Mouse (Mus musculus) stomach, embryonic 14.5 days (tissue): ENCODE measurements around the gene Taz. TPM values are rescaled to one million over a fixed set of nuclear protein-coding genes. Genes with fewer than 3 reads are reported as not detected.
A peak's percentile ranks its signal among the peaks of the same experiment; 100 is the strongest.

ENCODE experiments used
- ATAC-seq: fragments of 200-750 bp; cut with Nextera tagmentation; 2 replicates; pipeline ENCODE4 v1.8.0; 2017; ENCODE audit warnings: low read depth, moderate TSS enrichment; ENCODE audit not compliant: insufficient number of reproducible peaks, insufficient read depth, low FRiP score
- H3K27ac ChIP-seq: fragments of 300-500 bp; sonication (generic); 2 replicates; pipeline ENCODE4 v1.5.1; 2014; ENCODE audit warnings: mild to moderate bottlenecking, low read length, moderate library complexity, mixed read lengths
- H3K27me3 ChIP-seq: fragments of 300-500 bp; sonication (generic); 2 replicates; pipeline ENCODE4 v1.6.1; 2014; ENCODE audit warnings: low read length, control low read depth, mixed read lengths; ENCODE audit not compliant: control insufficient read depth, insufficient read depth
- H3K36me3 ChIP-seq: fragments of 300-500 bp; sonication (generic); 2 replicates; pipeline ENCODE4 v1.6.1; 2014; ENCODE audit warnings: mild to moderate bottlenecking, control low read depth, low read length, moderate library complexity, mixed read lengths; ENCODE audit not compliant: control insufficient read depth, insufficient read depth
- H3K4me1 ChIP-seq: fragments of 300-500 bp; sonication (generic); 2 replicates; pipeline ENCODE4 v1.6.1; 2014; ENCODE audit warnings: low read length, control low read depth, mixed read lengths; ENCODE audit not compliant: control insufficient read depth, insufficient read depth
- H3K4me2 ChIP-seq: fragments of 300-500 bp; sonication (generic); replicated peaks from 2 replicates; pipeline ENCODE4 v1.6.1; 2014; ENCODE audit warnings: low read depth, low read length, control low read depth
- H3K4me3 ChIP-seq: fragments of 300-500 bp; sonication (generic); 2 replicates; pipeline ENCODE4 v1.5.1; 2014; ENCODE audit warnings: low read depth, low read length, control low read depth
- H3K9ac ChIP-seq: fragments of 300-500 bp; sonication (generic); replicated peaks from 2 replicates; pipeline ENCODE4 v1.6.1; 2014; ENCODE audit warnings: low read depth, mild to moderate bottlenecking, control low read depth, low read length, moderate library complexity, mixed read lengths
- H3K9me3 ChIP-seq: fragments of 300-500 bp; sonication (generic); 2 replicates; pipeline ENCODE4 v1.6.1; 2016; ENCODE audit warnings: low read depth, low read length, control low read depth; ENCODE audit not compliant: control insufficient read depth
- WGBS: fragments of 180-500 bp; shearing (Covaris S2); extraction: QIAGEN DNeasy Blood & Tissue Kit; methylation state at CpG from one replicate; pipeline ENCODE4 v1.1.7; 2014; 5-methylcytosine and 5-hydroxymethylcytosine counted together
- microRNA-seq: library from miRNA; unstranded; fragments of <30 nt; microRNA quantifications from one replicate; pipeline ENCODE4, GENCODE M21; 2016
- polyA plus RNA-seq: library from polyadenylated mRNA; unstranded; fragments of >200 nt; fragmentation: Nextera tagmentation; extraction: Ambion mirVana; gene quantifications from 2 replicates; pipeline ENCODE4 v1.2.1, GENCODE M21; 2014

Taz gene
- polyA plus RNA-seq, 1 experiment from 2014 or later, result 64.6 TPM

DNA sequence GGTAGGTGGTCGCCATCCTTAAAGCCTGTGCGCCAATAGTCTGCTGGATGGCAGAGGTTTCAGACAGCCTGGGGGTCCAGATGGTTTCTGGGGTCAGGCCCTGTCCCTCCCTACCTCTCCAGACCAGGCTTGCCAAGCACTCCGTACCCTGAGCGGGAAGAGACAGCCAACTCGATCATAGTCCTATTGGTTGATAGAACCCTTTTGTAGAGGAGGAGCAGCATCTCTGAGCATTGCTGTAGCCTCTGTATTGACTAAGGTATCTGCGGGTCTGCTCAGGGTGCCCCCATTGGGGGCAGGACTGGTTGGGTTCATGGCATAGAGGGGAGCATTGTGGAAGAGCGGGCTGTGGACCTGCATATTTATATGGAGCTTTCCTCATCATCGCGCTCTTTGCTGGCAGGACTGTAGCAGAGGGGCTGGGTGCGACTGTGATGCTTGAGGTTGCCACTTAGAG is 47.5 kb downstream of the Taz start:
- H3K27me3 ChIP-seq, result no peaks in the 10 kb centered on the region
- peak overlapping the region; percentile 63 for H3K4me2 ChIP-seq
- 0 out of 2 replicates have a peak, but pooled peaks cover 6% of the 10 kb centered on the region for H3K4me1 ChIP-seq
- no peaks in the 10 kb centered on the region; the same call in 1 of the 2 replicates for H3K36me3 ChIP-seq
- WGBS, result 20% methylated on average over 10 of the region's 10 CpGs
- H3K27ac ChIP-seq, result no peak overlapping the region
- no peaks in the 10 kb centered on the region for H3K9me3 ChIP-seq
- peak overlapping the region; percentile 42 for H3K9ac ChIP-seq
- no peak for ATAC-seq
- H3K4me3 ChIP-seq, result peak overlapping the region; percentile 47

DNA sequence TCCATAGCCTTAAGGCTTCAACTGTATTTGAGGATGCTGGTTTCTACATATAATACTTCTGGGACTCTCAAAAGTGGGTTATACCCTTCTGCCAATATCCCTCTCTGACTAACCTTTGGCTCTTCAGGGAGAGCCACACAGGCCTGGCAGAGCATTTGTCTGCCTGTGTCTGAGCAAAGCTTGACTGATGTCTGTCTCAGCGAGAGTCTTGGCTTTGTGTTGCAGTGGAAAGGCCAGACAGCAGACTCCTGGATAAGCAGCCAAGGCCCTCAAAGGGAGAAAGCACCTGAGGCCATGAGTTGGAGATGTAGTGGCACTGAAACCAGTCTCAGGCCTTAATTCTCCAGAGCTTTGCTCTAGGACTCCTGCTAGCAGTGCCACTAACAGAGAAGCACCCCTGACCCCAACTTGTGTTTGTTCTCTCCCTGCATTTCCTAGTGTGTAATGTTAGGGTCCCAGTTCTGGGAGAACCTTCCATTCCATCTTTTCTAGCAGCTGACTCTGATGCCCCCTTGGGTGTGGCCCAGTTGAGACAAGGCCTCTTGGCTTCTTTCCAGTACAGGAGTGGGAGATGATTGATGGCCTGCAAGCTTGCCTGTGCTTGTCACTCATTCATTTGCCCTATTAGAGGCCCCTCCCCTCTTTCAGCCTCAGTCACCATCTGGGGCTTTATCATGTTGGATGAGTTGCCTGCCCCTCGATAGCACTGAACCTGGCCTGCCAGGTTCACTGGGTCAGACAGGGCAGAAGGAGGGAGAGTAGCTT is 48.6 kb downstream of the Taz start:
- 0 out of 2 replicates have a peak, but pooled peaks cover 6% of the 10 kb centered on the region for H3K4me1 ChIP-seq
- peak overlapping the region; percentile 63 for H3K4me2 ChIP-seq
- ATAC-seq, result no peak
- H3K9me3 ChIP-seq, result no peaks in the 10 kb centered on the region
- no peaks in the 10 kb centered on the region for H3K27me3 ChIP-seq
- H3K9ac ChIP-seq, result no peak overlapping the region
- H3K36me3 ChIP-seq, result no peaks in the 10 kb centered on the region; the same call in 1 of the 2 replicates
- H3K27ac ChIP-seq, result no peak overlapping the region
- WGBS, result 34% methylated on average over 2 of the region's 2 CpGs
- H3K4me3 ChIP-seq, result peak overlapping the region; percentile 47

Small RNAs within 50 kb of the gene (microRNA-seq; reads per million reads assigned to microRNA genes)
- gene Mir7091 (not detected), gene Mir7092 (not detected)

Other genes starting within 250 kb of the Taz start
- not detected in 2 replicates for gene Opn1mw, start 154.4 kb upstream of the Taz start, polyA plus RNA-seq
- 12.9 and 13.4 TPM in 2 replicates for gene Mecp2, start 146.5 kb upstream of the Taz start, polyA plus RNA-seq
- gene Tex28, start 114.1 kb upstream of the Taz start, polyA plus RNA-seq, result not detected in 2 replicates
- gene Tktl1, start 104.7 kb upstream of the Taz start, polyA plus RNA-seq, result not detected in 2 replicates
- 515 and 563 TPM in 2 replicates for gene Flna, start 32.1 kb upstream of the Taz start, polyA plus RNA-seq
- 33.3 and 37.3 TPM in 2 replicates for gene Emd, start 27.2 kb upstream of the Taz start, polyA plus RNA-seq
- gene Rpl10, start 11.1 kb upstream of the Taz start, polyA plus RNA-seq, result 893 and 924 TPM in 2 replicates
- gene Dnase1l1, start 425 bp downstream of the Taz start, polyA plus RNA-seq, result 17.3 and 18.7 TPM in 2 replicates
- gene Atp6ap1, start 15.2 kb downstream of the Taz start, polyA plus RNA-seq, result 89.7 and 111 TPM in 2 replicates
- gene Gdi1, start 23.1 kb downstream of the Taz start, polyA plus RNA-seq, result 182 and 193 TPM in 2 replicates
- gene Fam50a, start 31.1 kb downstream of the Taz start, polyA plus RNA-seq, result 54.9 and 56.6 TPM in 2 replicates
- 16.7 and 17.4 TPM in 2 replicates for gene Plxna3, start 47.2 kb downstream of the Taz start, polyA plus RNA-seq
- gene Lage3, start 71.7 kb downstream of the Taz start, polyA plus RNA-seq, result 112 and 116 TPM in 2 replicates
- 73.7 and 77.5 TPM in 2 replicates for gene Ubl4a, start 91.3 kb downstream of the Taz start, polyA plus RNA-seq
- gene Slc10a3, start 91.4 kb downstream of the Taz start, polyA plus RNA-seq, result 18.1 and 20.0 TPM in 2 replicates
- gene Fam3a, start 111.4 kb downstream of the Taz start, polyA plus RNA-seq, result 40.0 and 42.0 TPM in 2 replicates
- 19.8 and 21.5 TPM in 2 replicates for gene Ikbkg, start 111.4 kb downstream of the Taz start, polyA plus RNA-seq
- gene G6pdx, start 147.3 kb downstream of the Taz start, polyA plus RNA-seq, result 78.4 and 79.1 TPM in 2 replicates
- not detected in 2 replicates for gene Gm6880, start 199.5 kb downstream of the Taz start, polyA plus RNA-seq